Mouse (Mus musculus): ENCODE results near the gene Coq2. TPM values are rescaled to one million over a fixed set of nuclear protein-coding genes. Genes with fewer than 3 reads are reported as not detected.

Gene Coq2
- 43.6 and 46.6 TPM in 2 replicates for polyA plus RNA-seq (2015; fragmentation: Nextera tagmentation; extraction: Ambion mirVana)

DNA sequence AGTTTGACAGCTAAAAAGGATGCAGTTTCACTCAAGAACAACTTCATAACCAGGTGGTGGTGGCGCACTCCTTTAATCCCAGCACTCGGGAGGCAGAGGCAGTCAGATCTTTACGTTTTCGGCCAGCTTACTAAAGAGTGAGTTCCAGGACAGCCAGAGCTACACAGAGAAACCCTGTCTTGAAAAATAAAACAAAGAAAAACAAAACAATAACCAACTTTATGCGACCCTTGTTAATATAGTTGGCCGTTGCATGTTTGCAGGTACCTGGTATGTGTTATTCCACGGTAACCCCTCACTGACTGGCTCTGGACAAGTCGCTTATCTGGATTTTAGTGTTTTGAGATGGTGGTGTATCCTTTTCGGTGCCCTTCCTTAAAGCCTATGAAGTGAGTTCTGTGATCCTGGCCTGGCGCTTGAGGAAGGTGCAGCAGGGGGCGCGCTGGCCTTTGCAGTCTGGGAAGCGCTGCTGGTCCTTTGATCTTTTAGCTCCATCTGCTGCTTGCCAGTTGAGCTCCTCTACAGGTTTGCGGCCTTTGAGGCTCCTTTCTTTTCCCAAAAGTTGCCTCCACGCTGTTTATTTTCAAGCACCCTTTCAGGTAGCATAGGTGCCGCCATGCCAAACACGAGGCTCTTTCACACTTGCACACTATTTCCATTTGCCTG, at the start of gene Coq2:
Gene Coq2 (minus strand): TSS at position 430 of the 666 bp plus-strand sequence.
- ATAC-seq (ENCODE audit: low FRiP score) = no peak
- 13% methylated on average over 17 of the region's 17 CpGs for WGBS
- no peaks in the 10 kb centered on the region for H3K27me3 ChIP-seq
- peaks cover 18% of the 10 kb centered on the region for H3K4me1 ChIP-seq (replicated peaks)
- peak within 1 kb of the TSS; percentile 71 for H3K27ac ChIP-seq
- peak within 1 kb of the TSS; percentile 93 for H3K9ac ChIP-seq
- peaks cover 5% of the 10 kb centered on the region; the same call in 1 of the 2 replicates for H3K36me3 ChIP-seq
- H3K4me2 ChIP-seq = peak within 1 kb of the TSS; percentile 77
- peak within 1 kb of the TSS; percentile 89 for H3K4me3 ChIP-seq
- H3K9me3 ChIP-seq = no peaks in the 10 kb centered on the region

DNA sequence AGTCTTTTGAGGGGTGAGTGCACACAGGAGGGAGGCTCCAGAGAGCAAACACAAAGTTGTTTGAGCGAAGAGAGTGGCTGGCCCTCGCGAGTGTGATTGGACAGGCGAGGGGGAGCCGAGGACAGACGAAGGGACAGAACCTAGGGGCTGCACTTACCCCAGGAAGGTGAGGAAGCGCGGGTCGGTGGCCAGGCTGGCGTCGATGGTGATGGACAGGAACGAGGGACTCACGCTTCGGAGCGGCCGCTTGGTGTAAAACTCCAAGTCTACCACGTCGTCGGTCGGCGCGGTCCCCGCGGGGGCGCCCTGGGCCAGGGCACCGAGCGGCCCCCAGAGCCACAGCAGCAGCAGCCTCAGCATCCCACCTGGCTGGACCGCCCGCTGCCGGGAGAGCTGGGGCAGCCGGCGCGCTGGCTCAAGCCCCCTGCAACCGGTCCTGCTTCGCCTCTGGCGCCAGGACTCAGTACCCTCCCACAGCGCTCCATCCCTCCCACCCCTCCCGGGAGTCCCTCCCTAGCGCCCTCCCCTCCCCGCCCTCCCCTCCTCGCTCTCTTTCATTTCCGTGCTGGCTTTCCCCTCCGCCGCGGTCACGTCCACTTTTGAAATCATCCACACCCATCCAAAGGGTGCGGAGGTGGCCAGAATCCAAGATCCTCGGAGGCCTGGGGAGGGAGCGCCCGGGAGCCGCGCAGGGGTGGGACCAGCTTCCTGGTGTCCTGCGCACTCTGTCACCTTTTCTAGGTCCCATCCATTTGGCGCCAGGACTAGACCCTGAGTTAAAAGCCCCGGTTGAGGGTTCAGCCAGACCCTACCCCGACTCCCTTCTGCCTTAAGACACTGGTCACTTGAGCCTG, 44.5 kb upstream of the Coq2 start, which contains the start of gene Hpse:
Gene Hpse (minus strand): TSS at position 482 of the 854 bp plus-strand sequence.
- H3K9me3 ChIP-seq = no peaks in the 10 kb centered on the region
- peaks cover 36% of the 10 kb centered on the region for H3K27me3 ChIP-seq
- under 1% methylated on average over 52 of the region's 56 CpGs for WGBS
- peak within 1 kb of the TSS; percentile 88 for H3K4me2 ChIP-seq
- ATAC-seq (ENCODE audit: low FRiP score) = 0 out of 2 replicates have a peak, but pooled peaks have one; percentile 43
- no peak within 1 kb of the TSS for H3K27ac ChIP-seq
- peak within 1 kb of the TSS; percentile 69 for H3K9ac ChIP-seq
- H3K36me3 ChIP-seq = no peaks in the 10 kb centered on the region
- peak within 1 kb of the TSS; percentile 50 for H3K4me3 ChIP-seq
- peaks cover 17% of the 10 kb centered on the region for H3K4me1 ChIP-seq (replicated peaks)

DNA sequence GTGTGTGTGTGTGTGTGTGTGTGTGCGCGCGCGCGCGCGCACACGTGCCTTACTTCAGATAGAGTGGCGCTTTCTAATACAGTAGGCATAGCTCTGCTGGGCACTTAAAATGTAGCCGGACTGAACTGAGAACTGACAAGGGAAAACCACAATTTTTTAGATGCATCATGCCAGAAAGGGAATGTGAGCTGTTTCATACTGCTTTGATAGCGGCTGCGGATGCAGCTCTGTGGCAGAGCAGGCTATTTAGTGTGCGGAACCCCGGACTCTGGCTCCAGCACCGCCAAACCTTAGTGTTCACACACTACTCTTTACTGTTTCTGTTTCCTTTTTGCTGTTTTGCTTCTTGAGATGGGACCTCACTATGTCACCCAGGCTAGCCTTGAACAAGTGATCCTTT, 41.8 kb upstream of the Coq2 start:
- 94% methylated on average over 15 of the region's 15 CpGs for WGBS
- Histone ChIP-seq H3K9me3 (no peaks in the 10 kb centered on the region), H3K27me3 (peaks cover 31% of the 10 kb centered on the region), H3K4me1 (replicated peaks) (peaks cover 17% of the 10 kb centered on the region), H3K4me2 (no peak overlapping the region), H3K4me3 (no peak overlapping the region), H3K36me3 (no peaks in the 10 kb centered on the region), H3K27ac (no peak overlapping the region), H3K9ac (no peak overlapping the region)
- no peak for ATAC-seq (ENCODE audit: low FRiP score)

DNA sequence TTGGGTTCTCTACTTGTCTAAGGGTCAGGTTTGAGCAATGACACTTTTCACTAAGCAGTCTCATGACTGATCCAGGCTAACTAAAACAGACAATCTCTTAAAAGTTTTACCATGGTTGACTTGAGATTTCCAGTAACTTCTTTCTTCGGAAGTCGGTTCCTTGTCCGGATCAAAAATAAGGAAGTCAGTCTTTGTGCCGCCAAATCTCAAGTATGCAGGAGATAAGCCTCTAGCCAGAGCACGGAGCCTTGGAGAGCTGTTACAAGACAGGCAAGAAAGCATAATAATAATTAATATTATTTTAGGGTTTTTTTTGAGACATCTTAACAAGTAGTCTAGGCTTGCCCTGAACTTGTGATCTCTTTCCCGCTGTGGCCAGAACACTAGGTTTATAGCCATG, 36.3 kb upstream of the Coq2 start:
- no peak overlapping the region for H3K9ac ChIP-seq
- peaks cover 6% of the 10 kb centered on the region; the same call in 1 of the 2 replicates for H3K4me1 ChIP-seq (replicated peaks)
- no peaks in the 10 kb centered on the region for H3K9me3 ChIP-seq
- H3K27ac ChIP-seq = no peak overlapping the region
- no peak overlapping the region for H3K4me3 ChIP-seq
- H3K27me3 ChIP-seq = no peaks in the 10 kb centered on the region
- H3K4me2 ChIP-seq = no peak overlapping the region
- 94% methylated on average over 6 of the region's 6 CpGs for WGBS
- ATAC-seq (ENCODE audit: low FRiP score) = no peak
- no peaks in the 10 kb centered on the region for H3K36me3 ChIP-seq

DNA sequence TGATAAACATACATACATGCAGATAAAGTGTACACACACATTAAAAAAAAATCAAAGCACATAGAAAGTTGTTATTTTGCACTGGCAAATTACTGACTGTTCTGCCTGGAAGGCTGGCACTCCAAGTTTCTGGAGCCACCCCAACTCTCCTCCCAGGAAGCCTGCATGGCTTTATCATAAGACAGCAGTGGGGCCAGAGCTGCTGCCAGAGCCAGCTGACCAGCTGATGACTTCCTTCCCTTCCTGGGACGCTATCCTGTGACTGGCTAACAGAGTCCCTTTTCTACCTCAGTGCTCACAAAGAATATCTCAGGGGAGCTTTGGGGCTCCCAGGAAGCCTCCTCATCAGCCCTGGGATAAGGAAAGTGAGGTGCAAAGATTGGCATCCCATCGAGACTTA, 35.1 kb upstream of the Coq2 start:
- 67% methylated on average over 2 of the region's 2 CpGs for WGBS
- H3K4me3 ChIP-seq = no peak overlapping the region

DNA sequence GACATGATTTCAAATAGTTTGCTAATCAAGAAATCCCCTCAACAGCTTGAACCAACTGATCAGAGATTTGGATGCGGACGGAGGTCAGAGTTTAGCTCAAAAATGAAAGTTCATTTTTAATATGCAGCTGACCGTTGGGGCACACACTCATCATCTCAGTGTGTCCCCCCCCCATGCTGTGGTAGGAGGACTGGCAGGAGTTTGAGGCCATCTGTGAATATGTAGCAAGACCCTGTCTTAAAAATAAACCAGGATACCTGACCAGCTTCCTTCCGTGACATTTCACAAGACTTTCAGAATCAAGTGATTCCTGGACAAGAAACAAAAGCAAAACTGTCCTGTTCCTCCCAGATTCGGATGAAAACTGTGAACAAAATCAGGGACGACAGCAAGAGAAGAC, 34.1 kb upstream of the Coq2 start:
- no peak overlapping the region for H3K27ac ChIP-seq
- H3K27me3 ChIP-seq = no peaks in the 10 kb centered on the region
- H3K4me1 ChIP-seq (replicated peaks) = peaks cover 6% of the 10 kb centered on the region; the same call in 1 of the 2 replicates
- no peak overlapping the region for H3K9ac ChIP-seq
- H3K4me3 ChIP-seq = no peak overlapping the region
- no peak overlapping the region for H3K4me2 ChIP-seq
- 88% methylated on average over 6 of the region's 6 CpGs for WGBS
- H3K9me3 ChIP-seq = no peaks in the 10 kb centered on the region
- no peaks in the 10 kb centered on the region for H3K36me3 ChIP-seq
- ATAC-seq (ENCODE audit: low FRiP score) = no peak

More for the DNA sequence above, 35.1 kb upstream of the Coq2 start:
- no peak for ATAC-seq (ENCODE audit: low FRiP score)
- Histone ChIP-seq H3K4me2 (no peak overlapping the region), H3K36me3 (no peaks in the 10 kb centered on the region), H3K9ac (no peak overlapping the region), H3K4me1 (replicated peaks) (peaks cover 6% of the 10 kb centered on the region; the same call in 1 of the 2 replicates), H3K27me3 (no peaks in the 10 kb centered on the region), H3K9me3 (no peaks in the 10 kb centered on the region), H3K27ac (no peak overlapping the region)

DNA sequence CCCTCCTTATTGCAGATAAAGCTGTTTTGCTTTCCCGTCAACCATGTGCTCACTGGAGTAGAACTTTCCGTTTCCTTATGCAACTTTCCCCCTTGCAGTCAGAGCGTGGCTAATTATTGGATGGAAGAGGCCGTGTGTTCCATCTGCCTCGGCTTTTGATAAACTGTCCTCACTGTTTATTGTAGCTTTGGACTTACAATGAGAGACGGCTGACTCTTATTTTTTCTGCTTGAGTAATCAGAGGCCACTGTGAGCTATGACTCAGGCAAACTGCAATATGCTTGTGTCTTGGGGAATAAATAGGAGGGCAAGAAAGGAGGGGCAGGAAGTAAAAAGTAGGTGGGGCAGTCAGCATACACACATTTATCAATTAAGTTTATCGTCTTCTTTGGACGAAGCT, 31.7 kb upstream of the Coq2 start:
- Histone ChIP-seq H3K4me3 (no peak overlapping the region), H3K4me2 (no peak overlapping the region), H3K36me3 (no peaks in the 10 kb centered on the region), H3K4me1 (replicated peaks) (peaks cover 6% of the 10 kb centered on the region; the same call in 1 of the 2 replicates), H3K27ac (no peak overlapping the region), H3K27me3 (no peaks in the 10 kb centered on the region), H3K9ac (no peak overlapping the region), H3K9me3 (no peaks in the 10 kb centered on the region)
- WGBS = 34% methylated on average over 8 of the region's 8 CpGs
- no peak for ATAC-seq (ENCODE audit: low FRiP score)

DNA sequence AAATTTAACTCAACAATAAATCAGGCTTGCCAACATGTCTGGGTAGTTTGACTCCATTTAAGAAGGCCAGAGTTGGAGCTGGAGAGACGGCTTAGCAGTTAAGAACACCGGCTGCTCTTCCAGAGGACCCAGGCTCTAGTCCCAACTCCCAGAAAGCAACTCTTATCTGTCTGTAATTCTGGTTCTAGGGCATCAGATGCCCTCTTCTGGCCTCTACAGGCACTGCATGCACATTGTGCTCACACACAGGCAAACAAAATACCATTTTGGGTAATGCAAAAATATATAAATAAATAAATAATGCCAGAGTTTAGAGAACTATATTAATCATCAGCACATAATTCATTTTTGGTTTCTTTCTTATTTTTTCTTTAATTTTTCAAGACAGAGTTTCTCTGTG, 29.3 kb upstream of the Coq2 start:
- Histone ChIP-seq H3K9ac (no peak overlapping the region), H3K36me3 (no peaks in the 10 kb centered on the region), H3K27me3 (no peaks in the 10 kb centered on the region), H3K9me3 (no peaks in the 10 kb centered on the region), H3K4me3 (no peak overlapping the region), H3K4me2 (no peak overlapping the region), H3K27ac (no peak overlapping the region), H3K4me1 (replicated peaks) (peaks cover 6% of the 10 kb centered on the region; the same call in 1 of the 2 replicates)
- no peak for ATAC-seq (ENCODE audit: low FRiP score)
- 96% methylated on average over 2 of the region's 2 CpGs for WGBS

DNA sequence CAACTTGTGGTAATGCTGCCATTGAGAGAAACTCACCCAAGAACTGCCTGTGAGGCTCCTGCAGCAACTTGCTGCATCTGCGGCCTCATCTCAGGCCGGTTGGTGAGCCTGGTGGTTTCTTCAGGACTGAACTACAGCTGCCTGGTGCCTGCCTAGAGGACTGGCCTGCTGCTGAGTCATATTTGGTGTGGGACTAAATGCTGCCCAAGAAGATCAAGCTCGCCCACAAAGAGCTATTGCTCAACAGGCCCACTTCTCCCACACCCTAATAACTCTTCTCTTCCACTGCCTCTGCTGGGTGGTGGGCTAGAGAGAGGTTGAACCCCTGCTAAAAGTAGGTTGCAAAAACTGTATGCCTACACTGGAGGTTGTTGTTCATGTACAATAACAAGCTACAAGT, 27.4 kb upstream of the Coq2 start:
- ATAC-seq (ENCODE audit: low FRiP score) = no peak
- Histone ChIP-seq H3K4me3 (no peak overlapping the region), H3K9me3 (no peaks in the 10 kb centered on the region), H3K9ac (no peak overlapping the region), H3K4me1 (replicated peaks) (peaks cover 6% of the 10 kb centered on the region; the same call in 1 of the 2 replicates), H3K27ac (no peak overlapping the region), H3K27me3 (no peaks in the 10 kb centered on the region), H3K4me2 (no peak overlapping the region), H3K36me3 (no peaks in the 10 kb centered on the region)
- 95% methylated on average over 3 of the region's 3 CpGs for WGBS

DNA sequence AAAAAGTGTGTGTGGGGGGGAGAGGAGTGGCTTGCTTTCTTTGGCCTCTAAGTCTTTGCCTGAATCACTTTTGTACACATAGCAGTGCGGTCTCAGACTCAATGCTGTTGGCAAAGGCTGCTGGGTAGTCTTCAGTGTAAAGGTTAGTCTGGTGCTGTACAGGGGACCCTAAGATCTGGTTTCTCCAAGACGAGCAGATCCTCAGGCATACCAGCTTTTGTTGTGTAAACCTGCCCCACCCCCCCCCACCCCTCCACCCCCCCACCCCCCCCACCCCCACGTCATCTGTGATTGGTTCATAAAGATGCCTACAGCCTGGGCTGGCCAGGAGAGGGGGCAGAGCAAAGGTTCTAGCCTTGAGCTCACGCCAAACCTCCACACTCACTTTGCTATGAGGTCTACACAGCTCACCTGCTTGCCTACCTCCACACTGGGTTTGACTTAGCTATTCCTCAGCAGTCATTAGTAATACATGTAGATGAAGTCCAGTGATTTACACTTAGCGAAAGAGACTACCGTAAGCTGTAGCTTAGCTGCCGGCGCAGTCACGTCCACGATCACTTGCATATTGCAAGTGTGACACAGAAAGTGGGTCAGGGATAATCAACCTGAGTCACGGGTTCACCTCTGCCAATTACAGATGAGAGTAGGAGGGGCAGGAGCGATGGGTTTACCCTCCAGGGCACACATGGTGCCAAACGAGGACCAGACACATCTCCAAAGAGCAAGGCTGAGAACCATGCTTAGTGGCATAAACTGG, 26.1 kb upstream of the Coq2 start:
- Histone ChIP-seq H3K4me1 (replicated peaks) (no peaks in the 10 kb centered on the region), H3K27ac (no peak overlapping the region), H3K4me3 (no peak overlapping the region), H3K9ac (no peak overlapping the region), H3K9me3 (no peaks in the 10 kb centered on the region), H3K27me3 (no peaks in the 10 kb centered on the region), H3K36me3 (no peaks in the 10 kb centered on the region), H3K4me2 (no peak overlapping the region)
- WGBS = 84% methylated on average over 13 of the region's 13 CpGs
- ATAC-seq (ENCODE audit: low FRiP score) = no peak

DNA sequence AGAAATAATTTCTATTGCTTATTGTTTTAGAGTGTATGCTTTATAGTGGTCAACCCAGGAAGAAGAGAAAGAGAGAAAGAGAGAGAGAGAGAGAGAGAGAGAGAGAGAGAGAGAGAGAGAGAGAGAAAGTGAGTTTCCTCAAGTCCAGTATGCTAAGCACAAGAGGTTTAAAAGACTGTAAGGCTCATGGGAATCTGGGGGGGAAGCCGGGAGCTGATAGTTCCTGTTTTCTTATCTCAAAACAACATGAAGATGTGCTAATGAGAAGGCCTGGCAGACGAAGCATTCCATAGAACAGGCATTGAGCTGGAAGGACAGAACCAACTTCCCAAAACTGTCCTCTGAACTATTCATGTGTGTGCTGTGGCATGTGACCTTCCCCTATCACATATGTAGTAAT, 22.9 kb upstream of the Coq2 start:
- Histone ChIP-seq H3K9me3 (no peaks in the 10 kb centered on the region), H3K9ac (no peak overlapping the region), H3K27me3 (no peaks in the 10 kb centered on the region), H3K27ac (no peak overlapping the region), H3K4me2 (no peak overlapping the region), H3K4me3 (no peak overlapping the region), H3K4me1 (replicated peaks) (no peaks in the 10 kb centered on the region), H3K36me3 (no peaks in the 10 kb centered on the region)
- WGBS = 77% methylated on average over 2 of the region's 2 CpGs
- no peak for ATAC-seq (ENCODE audit: low FRiP score)

DNA sequence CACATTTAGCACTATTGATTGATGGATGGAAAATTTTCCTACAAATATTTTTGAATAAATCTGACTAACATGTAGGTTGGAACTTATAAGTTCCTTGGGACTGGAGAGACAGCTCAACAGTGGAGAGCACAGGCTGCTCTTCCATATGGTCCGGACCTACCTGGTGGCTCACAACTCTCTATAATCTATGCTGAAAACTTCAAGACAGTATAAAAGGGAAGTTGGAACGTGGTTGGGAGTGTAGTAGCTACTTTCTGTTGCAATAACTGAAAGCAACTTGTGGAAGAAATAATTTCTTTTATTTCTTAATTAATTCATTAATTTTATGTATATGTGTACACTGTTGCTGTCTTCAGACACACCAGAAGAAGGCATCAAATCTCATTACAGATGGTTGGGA, 22.5 kb upstream of the Coq2 start:
- Histone ChIP-seq H3K9ac (no peak overlapping the region), H3K9me3 (no peaks in the 10 kb centered on the region), H3K27me3 (no peaks in the 10 kb centered on the region), H3K36me3 (no peaks in the 10 kb centered on the region), H3K4me3 (no peak overlapping the region), H3K27ac (no peak overlapping the region), H3K4me1 (replicated peaks) (no peaks in the 10 kb centered on the region), H3K4me2 (no peak overlapping the region)
- WGBS = 79% methylated on average over 2 of the region's 2 CpGs
- no peak for ATAC-seq (ENCODE audit: low FRiP score)

Measured in hindbrain, embryonic 13.5 days (tissue).